Mouse (Mus musculus) megakaryocyte progenitor cell, adult 5-6 weeks (primary cell): ENCODE data around the gene Col4a2. TPM values are rescaled to one million over a fixed set of nuclear protein-coding genes. Genes with fewer than 3 reads are reported as not detected.
A peak's percentile ranks its signal among the peaks of the same experiment; 100 is the strongest.
"Not testable (repeated sequence)": the region's sequence is repeated elsewhere in the genome, so short reads cannot be mapped to it uniquely, and the experiment has no call there.

Experiments used
- ATAC-seq: replicated peaks from 2 replicates; pipeline ENCODE4 v1.8.0; 2016; ENCODE audit warnings: mild to moderate bottlenecking, moderate TSS enrichment, inconsistent platforms; ENCODE audit not compliant: poor library complexity
- total RNA-seq, 2 experiments: library from RNA; stranded (forward) in 1 of 2; stranded (reverse) in 1 of 2; fragments of 157-497, 149-512 nt in 1 of 2; fragments of 200-1000 nt in 1 of 2; gene quantifications; 2 replicates each; pipeline versions ENCODE4 v1.2.3 to v1.2.4; 2015 to 2017

Gene Col4a2
- total RNA-seq, 2 experiments from 2014 or later = 0.22 to 0.46 TPM

- no peak for ATAC-seq
Measured at GRCm38 (mm10) chr8:11452152-11452551, 139.5 kb downstream of the Col4a2 start.

- peak; percentile 86 for ATAC-seq
Measured at GRCm38 (mm10) chr8:11452559-11452958, 140.0 kb downstream of the Col4a2 start.

GRCm38 (mm10) chr8:11452974-11453373 is 140.4 kb downstream of the Col4a2 start:
- ATAC-seq = peak; percentile 26; the same call in 1 of the 2 replicates

GRCm38 (mm10) chr8:11454228-11454627 is 141.6 kb downstream of the Col4a2 start:
- ATAC-seq = no peak

GRCm38 (mm10) chr8:11457278-11457677 is 144.7 kb downstream of the Col4a2 start:
- no peak for ATAC-seq

- peak; percentile 32; the same call in 1 of the 2 replicates for ATAC-seq
Measured at GRCm38 (mm10) chr8:11457981-11458836, 145.6 kb downstream of the Col4a2 start.

- no peak for ATAC-seq
Measured at GRCm38 (mm10) chr8:11459016-11459415, 146.4 kb downstream of the Col4a2 start.

- peak; percentile 10; the same call in 1 of the 2 replicates for ATAC-seq
Measured at GRCm38 (mm10) chr8:11460934-11461333, 148.3 kb downstream of the Col4a2 start.

- no peak for ATAC-seq
Measured at GRCm38 (mm10) chr8:11461847-11462246, 149.2 kb downstream of the Col4a2 start.

GRCm38 (mm10) chr8:11462641-11463040 is 150.0 kb downstream of the Col4a2 start:
- ATAC-seq = no peak

GRCm38 (mm10) chr8:11463541-11463888 is 150.9 kb downstream of the Col4a2 start:
- no peak for ATAC-seq

GRCm38 (mm10) chr8:11463889-11464706 is 151.5 kb downstream of the Col4a2 start:
- peak; percentile 79 for ATAC-seq

GRCm38 (mm10) chr8:11464707-11464964 is 152.0 kb downstream of the Col4a2 start:
- no peak for ATAC-seq

GRCm38 (mm10) chr8:11465619-11466018 is 153.0 kb downstream of the Col4a2 start:
- ATAC-seq = no peak

GRCm38 (mm10) chr8:11466528-11466927 is 153.9 kb downstream of the Col4a2 start:
- not testable (repeated sequence) for ATAC-seq

- ATAC-seq = peak; percentile 39; the same call in 1 of the 2 replicates
Measured at GRCm38 (mm10) chr8:11469095-11469494, 156.5 kb downstream of the Col4a2 start.

- no peak for ATAC-seq
Measured at GRCm38 (mm10) chr8:11470694-11471093, 158.1 kb downstream of the Col4a2 start.

GRCm38 (mm10) chr8:11471309-11471708 is 158.7 kb downstream of the Col4a2 start:
- ATAC-seq = no peak

GRCm38 (mm10) chr8:11473072-11473471 is 160.5 kb downstream of the Col4a2 start:
- no peak for ATAC-seq

- ATAC-seq = no peak
Measured at GRCm38 (mm10) chr8:11475397-11475796, 162.8 kb downstream of the Col4a2 start.

GRCm38 (mm10) chr8:11475876-11476275 is 163.3 kb downstream of the Col4a2 start:
- ATAC-seq = no peak
